Mouse (Mus musculus) MEL (cell line): ENCODE results near the gene Denr. TPM values are rescaled to one million over a fixed set of nuclear protein-coding genes. Genes with fewer than 3 reads are reported as not detected.

Source experiments
- DNase-seq: peaks from one replicate; pipeline ENCODE4 v3.0.0; 2011; ENCODE audit warnings: low read depth, low spot score
- H3K27ac ChIP-seq: 2 replicates; pipeline ENCODE4 v1.5.1; 2012; ENCODE audit warnings: low read depth, mild to moderate bottlenecking, control low read depth, low read length, moderate library complexity; ENCODE audit not compliant: control insufficient read depth
- H3K27me3 ChIP-seq, 2 experiments: fragments of 150-350 bp in 1 of 2; sonication (generic) in 1 of 2; 2 replicates each; pipeline ENCODE4 v1.6.1; 2012; ENCODE audit warnings: low read length in 2 of 2, mild to moderate bottlenecking in 2 of 2, improper control_type of control experiment in 1 of 2, moderate library complexity in 1 of 2; ENCODE audit not compliant: insufficient read depth in 2 of 2, control insufficient read depth in 1 of 2
- H3K36me3 ChIP-seq, 2 experiments: 2 replicates each; pipeline ENCODE4 v1.6.1; 2012 to 2014; ENCODE audit warnings: low read length in 2 of 2, improper control_type of control experiment in 1 of 2, inconsistent platforms in 1 of 2, mild to moderate bottlenecking in 1 of 2; ENCODE audit not compliant: insufficient read depth in 2 of 2, control insufficient read depth in 1 of 2
- H3K4me1 ChIP-seq, 2 experiments: fragments of 150-350 bp in 1 of 2; sonication (generic) in 1 of 2; 2 replicates each; pipeline ENCODE4 v1.6.1; 2012; ENCODE audit warnings: low read length in 2 of 2, improper control_type of control experiment in 1 of 2, mild to moderate bottlenecking in 1 of 2; ENCODE audit not compliant: insufficient read depth in 2 of 2, control insufficient read depth in 1 of 2
- H3K4me3 ChIP-seq, 2 experiments: fragments of 150-350 bp in 1 of 2; sonication (generic) in 1 of 2; 2 replicates each; pipeline ENCODE4 v1.5.1; 2012; ENCODE audit warnings: low read depth in 2 of 2, low read length in 2 of 2, mild to moderate bottlenecking in 2 of 2, moderate library complexity in 2 of 2, control low read depth in 1 of 2, improper control_type of control experiment in 1 of 2; ENCODE audit not compliant: control insufficient read depth in 1 of 2, insufficient read depth in 1 of 2
- H3K79me2 ChIP-seq: 2 replicates; pipeline ENCODE4 v1.6.1; 2012; ENCODE audit warnings: mild to moderate bottlenecking, low read length, moderate library complexity; ENCODE audit not compliant: control insufficient read depth, poor library complexity, insufficient read depth
- H3K9ac ChIP-seq: 2 replicates; pipeline ENCODE4 v1.6.1; 2012; ENCODE audit warnings: low read depth, mild to moderate bottlenecking, control low read depth, low read length, moderate library complexity; ENCODE audit not compliant: control insufficient read depth, poor library complexity, severe bottlenecking
- H3K9me3 ChIP-seq: fragments of 150-350 bp; sonication (generic); replicated peaks from 2 replicates; pipeline ENCODE4 v1.6.1; 2012; ENCODE audit warnings: mild to moderate bottlenecking, low read length, improper control_type of control experiment, moderate library complexity; ENCODE audit not compliant: insufficient read depth
- BHLHE40 ChIP-seq: IDR thresholded peaks from 2 replicates; pipeline ENCODE4 v1.6.1; 2012; ENCODE audit warnings: low read depth, mild to moderate bottlenecking, inconsistent platforms, low read length, improper control_type of control experiment, borderline replicate concordance
- CHD2 ChIP-seq: IDR thresholded peaks from 2 replicates; pipeline ENCODE4 v1.6.1; 2011; ENCODE audit warnings: low read length, improper control_type of control experiment
- CTCF ChIP-seq, 3 experiments: IDR thresholded peaks in 2 of 3; conservative IDR thresholded peaks in 1 of 3; 2 replicates each; pipeline ENCODE4 v1.5.1; 2011 to 2012; ENCODE audit warnings: low read length in 3 of 3, low read depth in 2 of 3, mild to moderate bottlenecking in 2 of 3, improper control_type of control experiment in 1 of 3, inconsistent platforms in 1 of 3, mixed read lengths in 1 of 3, moderate library complexity in 1 of 3; ENCODE audit not compliant: control insufficient read depth in 1 of 3, insufficient read depth in 1 of 3, poor library complexity in 1 of 3, severe bottlenecking in 1 of 3
- GATA1 ChIP-seq: IDR thresholded peaks from 2 replicates; pipeline ENCODE4 v1.6.1; 2011; ENCODE audit warnings: low read depth, low read length, improper control_type of control experiment
- KAT2A ChIP-seq: conservative IDR thresholded peaks from 2 replicates; pipeline ENCODE4 v1.6.1; 2012; ENCODE audit warnings: low read depth, low read length, improper control_type of control experiment, inconsistent platforms
- MAX ChIP-seq: IDR thresholded peaks from 2 replicates; pipeline ENCODE4 v1.6.1; 2011; ENCODE audit warnings: low read length, improper control_type of control experiment
- MEF2A ChIP-seq: IDR thresholded peaks from 2 replicates; pipeline ENCODE4 v1.6.1; 2014; ENCODE audit warnings: low read depth, mild to moderate bottlenecking, inconsistent platforms, low read length, improper control_type of control experiment; ENCODE audit not compliant: poor library complexity, insufficient replicate concordance, severe bottlenecking; ENCODE audit errors: extremely low read depth
- MYB ChIP-seq: IDR thresholded peaks from 2 replicates; pipeline ENCODE4 v1.6.1; 2011; ENCODE audit warnings: mild to moderate bottlenecking, low read depth, low read length, improper control_type of control experiment
- MYC ChIP-seq: IDR thresholded peaks from 2 replicates; pipeline ENCODE4 v1.6.1; 2011; ENCODE audit warnings: low read depth, mild to moderate bottlenecking, low read length, improper control_type of control experiment, moderate library complexity
- POLR2A ChIP-seq, 2 experiments: IDR thresholded peaks; 2 replicates each; pipeline ENCODE4 v1.6.1; 2011 to 2012; ENCODE audit warnings: low read length in 2 of 2, mild to moderate bottlenecking in 2 of 2, control low read depth in 1 of 2, improper control_type of control experiment in 1 of 2, low read depth in 1 of 2, moderate library complexity in 1 of 2; ENCODE audit not compliant: control insufficient read depth in 1 of 2, insufficient read depth in 1 of 2, poor library complexity in 1 of 2
- POLR2AphosphoS2 ChIP-seq: IDR thresholded peaks from 2 replicates; pipeline ENCODE4 v1.6.1; 2011; ENCODE audit warnings: low read length, improper control_type of control experiment
- POLR2AphosphoS5 ChIP-seq: IDR thresholded peaks from 2 replicates; pipeline ENCODE4 v1.6.1; 2012; ENCODE audit warnings: low read depth, borderline replicate concordance, mild to moderate bottlenecking, inconsistent platforms, low read length, moderate library complexity, mixed read lengths
- RAD21 ChIP-seq: IDR thresholded peaks from 2 replicates; pipeline ENCODE4 v1.6.1; 2011; ENCODE audit warnings: mild to moderate bottlenecking, low read depth, low read length, improper control_type of control experiment
- SIN3A ChIP-seq: IDR thresholded peaks from 2 replicates; pipeline ENCODE4 v1.6.1; 2012; ENCODE audit warnings: low read length, improper control_type of control experiment, inconsistent platforms
- SMC3 ChIP-seq: IDR thresholded peaks from 2 replicates; pipeline ENCODE4 v1.6.1; 2011; ENCODE audit warnings: low read depth, low read length, improper control_type of control experiment
- ZMIZ1 ChIP-seq: IDR thresholded peaks from 2 replicates; pipeline ENCODE4 v1.6.1; 2012; ENCODE audit warnings: low read depth, mild to moderate bottlenecking, inconsistent platforms, low read length, improper control_type of control experiment, moderate library complexity
- polyA plus RNA-seq, 2 experiments: library from polyadenylated mRNA; stranded (reverse) in 1 of 2; unstranded in 1 of 2; fragments of >175 nt in 1 of 2; fragments of >200 nt in 1 of 2; gene quantifications; 2 replicates each; pipeline versions ENCODE4 v1.2.1 to v1.2.4; 2012; ENCODE audit warnings: low replicate concordance in 2 of 2, low read depth in 1 of 2; ENCODE audit not compliant: insufficient read length in 2 of 2, insufficient read depth in 1 of 2, missing spikeins in 1 of 2
- total RNA-seq: library from RNA; depleted of rRNA; stranded (reverse); fragments of 300-350 nt; gene quantifications from 2 replicates; pipeline ENCODE4 v1.2.3, GENCODE M21; 2012

Denr gene
- total and polyA plus RNA-seq, 3 experiments: 62.4 to 323 (median 109) TPM

DNA sequence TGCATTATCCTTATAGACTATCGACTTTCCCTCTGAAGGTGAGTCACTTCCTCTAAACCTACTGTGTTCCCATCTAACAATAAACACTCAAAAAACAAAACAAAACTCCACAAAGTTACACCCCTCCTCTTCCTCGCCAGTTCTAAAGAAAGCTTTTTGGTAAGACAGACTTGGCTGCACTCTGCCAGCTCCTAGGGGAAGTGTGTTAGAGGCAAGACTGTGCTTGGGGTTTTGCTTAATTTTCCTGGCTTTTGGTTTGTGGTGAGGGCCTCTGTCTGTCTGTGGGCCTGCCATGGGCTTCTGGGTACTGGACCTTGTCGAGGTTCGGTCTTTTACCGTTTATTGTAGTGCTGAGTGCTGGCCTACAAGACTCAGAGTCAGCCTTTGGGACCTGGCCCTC lies 32.8 kb upstream of the Denr start:
- Histone ChIP-seq H3K4me1 (no peaks in the 10 kb centered on the region), H3K27me3 (peaks cover 0 to 3% of the 10 kb centered on the region in 2 experiments; a peak in 3 of 4 replicates), H3K27ac (no peak overlapping the region), H3K36me3 (no peaks in the 10 kb centered on the region), H3K79me2 (no peaks in the 10 kb centered on the region), H3K9me3 (no peaks in the 10 kb centered on the region), H3K9ac (no peak overlapping the region), H3K4me3 (no peak overlapping the region)
- no peak for DNase-seq
- TF ChIP-seq MAX (no peak), CTCF (IDR thresholded peaks at IDR 0.05 in 2 of 3, conservative IDR thresholded peaks at IDR 0.05 in 1 of 3; ENCODE audit: control insufficient read depth in 1 of 3, insufficient read depth in 1 of 3, low read depth in 2 of 3, low read length in 3 of 3, poor library complexity in 1 of 3, severe bottlenecking in 1 of 3) (no peak), POLR2AphosphoS2 (no peak), BHLHE40 (no peak)

DNA sequence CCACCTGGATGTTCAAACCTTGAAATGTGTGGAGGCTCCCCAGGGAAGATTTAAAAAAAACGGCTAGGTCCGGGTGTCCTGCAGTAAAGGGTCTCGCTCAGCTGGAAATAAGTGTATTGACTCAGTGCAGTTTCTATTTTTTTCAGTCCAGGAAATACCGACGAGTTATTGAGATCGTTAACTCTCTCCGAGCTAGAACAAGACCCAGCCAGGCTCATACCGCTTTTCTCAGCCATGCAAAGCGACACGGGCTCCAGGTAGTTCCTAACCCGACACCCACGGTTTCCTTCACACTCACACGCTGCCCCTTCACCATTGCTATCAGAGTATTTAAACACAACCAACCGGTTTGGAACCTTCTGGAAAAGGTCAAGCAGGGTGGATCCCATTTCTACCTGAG lies 28.9 kb upstream of the Denr start:
- no peak for DNase-seq
- Histone ChIP-seq H3K9me3 (no peaks in the 10 kb centered on the region), H3K79me2 (no peaks in the 10 kb centered on the region), H3K4me3 (no peak overlapping the region), H3K27me3 (peaks cover 0 to 3% of the 10 kb centered on the region in 2 experiments), H3K9ac (no peak overlapping the region), H3K4me1 (no peaks in the 10 kb centered on the region), H3K36me3 (no peaks in the 10 kb centered on the region), H3K27ac (no peak overlapping the region)
- TF ChIP-seq MYB: no peak
- no peak for TF ChIP-seq KAT2A
- no peak for TF ChIP-seq CTCF (IDR thresholded peaks at IDR 0.05 in 2 of 3, conservative IDR thresholded peaks at IDR 0.05 in 1 of 3; ENCODE audit: control insufficient read depth in 1 of 3, insufficient read depth in 1 of 3, low read depth in 2 of 3, low read length in 3 of 3, poor library complexity in 1 of 3, severe bottlenecking in 1 of 3)
- TF ChIP-seq CHD2: no peak
- TF ChIP-seq SIN3A: no peak
- TF ChIP-seq POLR2AphosphoS5: no peak

DNA sequence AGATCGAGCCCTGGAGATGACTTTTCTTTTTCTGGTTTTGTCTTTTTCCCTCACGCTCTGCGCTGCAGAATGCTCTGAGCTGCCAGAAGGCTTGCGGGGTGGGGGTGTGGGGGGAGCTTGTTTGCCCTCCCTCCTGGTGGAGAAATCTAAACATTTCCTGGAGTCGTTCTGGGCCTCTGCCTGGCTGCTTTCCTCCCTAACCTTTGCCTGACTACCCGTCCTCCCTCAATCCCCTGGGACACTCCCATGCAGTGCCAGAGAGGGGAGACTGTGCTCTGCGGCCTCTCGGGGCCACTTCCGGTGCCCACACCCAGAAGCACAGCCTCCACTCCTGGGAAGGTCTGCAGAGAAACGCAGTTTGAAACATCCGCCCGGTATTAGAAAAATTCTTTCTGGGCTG lies 27.0 kb upstream of the Denr start, which contains the start of gene Hcar1:
Gene Hcar1 (minus strand): TSS at position 93 of the 400 bp plus-strand sequence.
- Histone ChIP-seq H3K79me2 (no peaks in the 10 kb centered on the region), H3K9me3 (no peaks in the 10 kb centered on the region)

More for the DNA sequence above, 27.0 kb upstream of the Denr start, which contains the start of gene Hcar1:
- Histone ChIP-seq H3K4me1 (peaks cover 4 to 8% of the 10 kb centered on the region in 2 experiments), H3K27ac (no peak within 1 kb of the TSS), H3K27me3 (peaks cover 0 to 2% of the 10 kb centered on the region in 2 experiments), H3K36me3 (no peaks in the 10 kb centered on the region), H3K9ac (no peak within 1 kb of the TSS), H3K4me3 (no peak within 1 kb of the TSS)
- DNase-seq: no peak
- no peak for TF ChIP-seq CTCF (IDR thresholded peaks at IDR 0.05 in 2 of 3, conservative IDR thresholded peaks at IDR 0.05 in 1 of 3; ENCODE audit: control insufficient read depth in 1 of 3, insufficient read depth in 1 of 3, low read depth in 2 of 3, low read length in 3 of 3, poor library complexity in 1 of 3, severe bottlenecking in 1 of 3)
- no peak for TF ChIP-seq MYC
- no peak for TF ChIP-seq SMC3
- no peak for TF ChIP-seq ZMIZ1
- no peak for TF ChIP-seq MAX
- no peak for TF ChIP-seq GATA1
- TF ChIP-seq RAD21: no peak
- TF ChIP-seq MEF2A: no peak
- no peak for TF ChIP-seq POLR2A (IDR thresholded peaks at IDR 0.05; ENCODE audit: control insufficient read depth in 1 of 2, insufficient read depth in 1 of 2, low read depth in 1 of 2, low read length in 2 of 2, poor library complexity in 1 of 2)
